Mouse (Mus musculus) erythroblast, embryonic 14.5 days (primary cell): ENCODE data around the gene H2-Q4.

ENCODE experiments used
- GATA1 ChIP-seq: IDR thresholded peaks from 2 replicates; pipeline ENCODE4 v1.6.1; 2012; ENCODE audit warnings: low read length, inconsistent platforms, mixed read lengths
- TAL1 ChIP-seq: IDR thresholded peaks from 3 replicates; pipeline ENCODE4 v1.6.1; 2012; ENCODE audit warnings: low read length, inconsistent platforms, mixed read lengths

GRCm38 (mm10) chr17:35354071-35354470 is 25.3 kb upstream of the H2-Q4 start:
- no peak for TF ChIP-seq TAL1
- no peak for TF ChIP-seq GATA1
